Mouse (Mus musculus): ENCODE measurements around the gene Folr1.
A peak's percentile ranks its signal among the peaks of the same experiment; 100 is the strongest.

The Folr1 gene

GRCm38 (mm10) chr7:101863415-101863814, 7.2 kb downstream of the Folr1 start, which contains the start of gene Anapc15:
Gene Anapc15, plus strand, starts transcription at chr7:101863715.
- Histone ChIP-seq H3K4me1 (replicated peaks; ENCODE audit: low read depth, low read length) (peaks cover 84% of the 10 kb centered on the region), H3K36me3 (ENCODE audit: insufficient read depth, low read length) (peaks cover 60% of the 10 kb centered on the region), H3K4me3 (replicated peaks; ENCODE audit: low read length) (no peak within 1 kb of the TSS), H3K27me3 (ENCODE audit: insufficient read depth, low read length) (no peaks in the 10 kb centered on the region), H3K9me3 (ENCODE audit: low read length) (no peaks in the 10 kb centered on the region)
- TF ChIP-seq CTCF (conservative IDR thresholded peaks at IDR 0.05; ENCODE audit: low read length) (no peak), POU5F1 (IDR thresholded peaks at IDR 0.05; ENCODE audit: borderline replicate concordance, low read length) (no peak), NANOG (IDR thresholded peaks at IDR 0.05; ENCODE audit: borderline replicate concordance, low read length) (no peak)

- TF ChIP-seq CTCF (conservative IDR thresholded peaks at IDR 0.05; ENCODE audit: low read length) (peak; percentile 34), POU5F1 (IDR thresholded peaks at IDR 0.05; ENCODE audit: borderline replicate concordance, low read length) (no peak)
- Histone ChIP-seq H3K4me1 (replicated peaks; ENCODE audit: low read depth, low read length) (peaks cover 80% of the 10 kb centered on the region), H3K9me3 (ENCODE audit: low read length) (no peaks in the 10 kb centered on the region), H3K36me3 (ENCODE audit: insufficient read depth, low read length) (peaks cover 71% of the 10 kb centered on the region), H3K4me3 (replicated peaks; ENCODE audit: low read length) (no peak overlapping the region), H3K27me3 (ENCODE audit: insufficient read depth, low read length) (no peaks in the 10 kb centered on the region)
Measured at GRCm38 (mm10) chr7:101862291-101862690, 8.3 kb downstream of the Folr1 start.

- TF ChIP-seq POU5F1 (IDR thresholded peaks at IDR 0.05; ENCODE audit: borderline replicate concordance, low read length) (no peak), CTCF (conservative IDR thresholded peaks at IDR 0.05; ENCODE audit: low read length) (no peak), NANOG (IDR thresholded peaks at IDR 0.05; ENCODE audit: borderline replicate concordance, low read length) (no peak)
- Histone ChIP-seq H3K4me3 (replicated peaks; ENCODE audit: low read length) (no peak overlapping the region), H3K27me3 (ENCODE audit: insufficient read depth, low read length) (no peaks in the 10 kb centered on the region), H3K4me1 (replicated peaks; ENCODE audit: low read depth, low read length) (peaks cover 68% of the 10 kb centered on the region), H3K9me3 (ENCODE audit: low read length) (no peaks in the 10 kb centered on the region), H3K36me3 (ENCODE audit: insufficient read depth, low read length) (peaks cover 84% of the 10 kb centered on the region)
Measured at GRCm38 (mm10) chr7:101860978-101861377, 9.6 kb downstream of the Folr1 start.

- no peak overlapping the region for H3K4me3 ChIP-seq (replicated peaks; ENCODE audit: low read length)
- H3K27me3 ChIP-seq (ENCODE audit: insufficient read depth, low read length) = no peaks in the 10 kb centered on the region
- no peaks in the 10 kb centered on the region for H3K9me3 ChIP-seq (ENCODE audit: low read length)
- TF ChIP-seq POU5F1 (IDR thresholded peaks at IDR 0.05; ENCODE audit: borderline replicate concordance, low read length) = no peak
- TF ChIP-seq CTCF (conservative IDR thresholded peaks at IDR 0.05; ENCODE audit: low read length) = no peak
- TF ChIP-seq NANOG (IDR thresholded peaks at IDR 0.05; ENCODE audit: borderline replicate concordance, low read length) = no peak
- H3K4me1 ChIP-seq (replicated peaks; ENCODE audit: low read depth, low read length) = peaks cover 42% of the 10 kb centered on the region
- peaks cover 85% of the 10 kb centered on the region for H3K36me3 ChIP-seq (ENCODE audit: insufficient read depth, low read length)
Measured at GRCm38 (mm10) chr7:101858362-101858761, 12.2 kb downstream of the Folr1 start.

GRCm38 (mm10) chr7:101857094-101857493, 13.5 kb downstream of the Folr1 start, which contains the start of gene Folr2:
Gene Folr2, minus strand, starts transcription at chr7:101857194.
- Histone ChIP-seq H3K4me3 (replicated peaks; ENCODE audit: low read length) (no peak within 1 kb of the TSS), H3K27me3 (ENCODE audit: insufficient read depth, low read length) (no peaks in the 10 kb centered on the region), H3K36me3 (ENCODE audit: insufficient read depth, low read length) (peaks cover 77% of the 10 kb centered on the region), H3K4me1 (replicated peaks; ENCODE audit: low read depth, low read length) (peaks cover 29% of the 10 kb centered on the region), H3K9me3 (ENCODE audit: low read length) (no peaks in the 10 kb centered on the region)
- TF ChIP-seq CTCF (conservative IDR thresholded peaks at IDR 0.05; ENCODE audit: low read length) (no peak), NANOG (IDR thresholded peaks at IDR 0.05; ENCODE audit: borderline replicate concordance, low read length) (no peak), POU5F1 (IDR thresholded peaks at IDR 0.05; ENCODE audit: borderline replicate concordance, low read length) (no peak)

- Histone ChIP-seq H3K4me1 (replicated peaks; ENCODE audit: low read depth, low read length) (peaks cover 9% of the 10 kb centered on the region), H3K27me3 (ENCODE audit: insufficient read depth, low read length) (no peaks in the 10 kb centered on the region), H3K4me3 (replicated peaks; ENCODE audit: low read length) (no peak overlapping the region), H3K36me3 (ENCODE audit: insufficient read depth, low read length) (peaks cover 50% of the 10 kb centered on the region), H3K9me3 (ENCODE audit: low read length) (no peaks in the 10 kb centered on the region)
- TF ChIP-seq NANOG (IDR thresholded peaks at IDR 0.05; ENCODE audit: borderline replicate concordance, low read length) (no peak), POU5F1 (IDR thresholded peaks at IDR 0.05; ENCODE audit: borderline replicate concordance, low read length) (no peak), CTCF (conservative IDR thresholded peaks at IDR 0.05; ENCODE audit: low read length) (no peak)
Measured at GRCm38 (mm10) chr7:101853816-101854215, 16.8 kb downstream of the Folr1 start.

- H3K27me3 ChIP-seq (ENCODE audit: insufficient read depth, low read length) = no peaks in the 10 kb centered on the region
- TF ChIP-seq NANOG (IDR thresholded peaks at IDR 0.05; ENCODE audit: borderline replicate concordance, low read length) = no peak
- no peak for TF ChIP-seq CTCF (conservative IDR thresholded peaks at IDR 0.05; ENCODE audit: low read length)
- TF ChIP-seq POU5F1 (IDR thresholded peaks at IDR 0.05; ENCODE audit: borderline replicate concordance, low read length) = no peak
- H3K4me3 ChIP-seq (replicated peaks; ENCODE audit: low read length) = no peak overlapping the region
- peaks cover 43% of the 10 kb centered on the region for H3K36me3 ChIP-seq (ENCODE audit: insufficient read depth, low read length)
- H3K9me3 ChIP-seq (ENCODE audit: low read length) = no peaks in the 10 kb centered on the region
- 0 out of 2 replicates have a peak, but pooled peaks cover under 1% of the 10 kb centered on the region for H3K4me1 ChIP-seq (replicated peaks; ENCODE audit: low read depth, low read length)
Measured at GRCm38 (mm10) chr7:101852846-101853245, 17.7 kb downstream of the Folr1 start.

- no peak overlapping the region for H3K4me3 ChIP-seq (replicated peaks; ENCODE audit: low read length)
- TF ChIP-seq NANOG (IDR thresholded peaks at IDR 0.05; ENCODE audit: borderline replicate concordance, low read length) (no peak), POU5F1 (IDR thresholded peaks at IDR 0.05; ENCODE audit: borderline replicate concordance, low read length) (no peak), CTCF (conservative IDR thresholded peaks at IDR 0.05; ENCODE audit: low read length) (no peak)
Measured at GRCm38 (mm10) chr7:101851689-101852088, 18.9 kb downstream of the Folr1 start.

GRCm38 (mm10) chr7:101847934-101848333, 22.7 kb downstream of the Folr1 start:
- Histone ChIP-seq H3K9me3 (ENCODE audit: low read length) (no peaks in the 10 kb centered on the region), H3K27me3 (ENCODE audit: insufficient read depth, low read length) (no peaks in the 10 kb centered on the region), H3K4me1 (replicated peaks; ENCODE audit: low read depth, low read length) (peaks cover 10% of the 10 kb centered on the region), H3K36me3 (ENCODE audit: insufficient read depth, low read length) (peaks cover 6% of the 10 kb centered on the region; the same call in 1 of the 2 replicates), H3K4me3 (replicated peaks; ENCODE audit: low read length) (no peak overlapping the region)
- TF ChIP-seq POU5F1 (IDR thresholded peaks at IDR 0.05; ENCODE audit: borderline replicate concordance, low read length) = no peak
- no peak for TF ChIP-seq NANOG (IDR thresholded peaks at IDR 0.05; ENCODE audit: borderline replicate concordance, low read length)
- TF ChIP-seq CTCF (conservative IDR thresholded peaks at IDR 0.05; ENCODE audit: low read length) = no peak; the same call in 1 of the 2 replicates

More at GRCm38 (mm10) chr7:101851689-101852088, 18.9 kb downstream of the Folr1 start:
- no peaks in the 10 kb centered on the region for H3K27me3 ChIP-seq (ENCODE audit: insufficient read depth, low read length)
- H3K9me3 ChIP-seq (ENCODE audit: low read length) = no peaks in the 10 kb centered on the region
- peaks cover 32% of the 10 kb centered on the region for H3K36me3 ChIP-seq (ENCODE audit: insufficient read depth, low read length)
- H3K4me1 ChIP-seq (replicated peaks; ENCODE audit: low read depth, low read length) = no peaks in the 10 kb centered on the region

Data from E14TG2a.4 (cell line).